Mouse (Mus musculus): ENCODE results near the gene Prr14l. TPM values are rescaled to one million over a fixed set of nuclear protein-coding genes. Genes with fewer than 3 reads are reported as not detected.
"Not testable (repeated sequence)": the region's sequence is repeated elsewhere in the genome, so short reads cannot be mapped to it uniquely, and the experiment has no call there.

Gene Prr14l
- polyA plus RNA-seq, 1 experiment, result 27.6 TPM

DNA sequence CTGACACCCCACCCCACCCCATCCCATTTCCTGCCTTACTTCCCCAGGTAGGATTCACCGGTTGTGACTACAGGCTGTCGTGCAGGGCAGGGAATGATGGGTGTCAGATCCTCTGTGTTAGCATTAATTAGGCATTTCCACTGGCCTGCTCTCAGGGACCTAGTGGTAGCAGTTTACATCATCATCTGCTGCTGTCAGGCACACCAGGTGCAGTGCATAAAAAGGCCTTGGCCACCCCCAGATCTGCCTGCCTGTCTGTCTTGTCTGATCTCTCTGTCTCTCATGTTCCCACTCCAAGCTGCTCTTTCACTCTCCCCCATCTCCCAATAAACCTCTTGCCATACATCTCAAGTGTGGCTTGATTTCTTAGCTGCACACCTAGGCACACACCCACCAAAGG is 102.3 kb downstream of the Prr14l start:
- whole genome bisulfite sequencing, result 52% methylated on average over 2 of the region's 2 CpGs
- H3K4me1 ChIP-seq (ENCODE audit: control insufficient read depth, insufficient read depth, low read length), result peaks cover 1% of the 10 kb centered on the region; the same call in 1 of the 2 replicates
- H3K4me3 ChIP-seq (replicated peaks; ENCODE audit: control insufficient read depth, low read depth, low read length), result no peak overlapping the region
- H3K27ac ChIP-seq (ENCODE audit: control insufficient read depth, insufficient read depth, low read depth, low read length, poor library complexity), result no peak overlapping the region
- TF ChIP-seq CTCF (IDR thresholded peaks at IDR 0.05; ENCODE audit: control insufficient read depth, insufficient read depth, low read length) (no peak), POLR2A (IDR thresholded peaks at IDR 0.05; ENCODE audit: borderline replicate concordance, control insufficient read depth, low read depth, low read length) (no peak)

DNA sequence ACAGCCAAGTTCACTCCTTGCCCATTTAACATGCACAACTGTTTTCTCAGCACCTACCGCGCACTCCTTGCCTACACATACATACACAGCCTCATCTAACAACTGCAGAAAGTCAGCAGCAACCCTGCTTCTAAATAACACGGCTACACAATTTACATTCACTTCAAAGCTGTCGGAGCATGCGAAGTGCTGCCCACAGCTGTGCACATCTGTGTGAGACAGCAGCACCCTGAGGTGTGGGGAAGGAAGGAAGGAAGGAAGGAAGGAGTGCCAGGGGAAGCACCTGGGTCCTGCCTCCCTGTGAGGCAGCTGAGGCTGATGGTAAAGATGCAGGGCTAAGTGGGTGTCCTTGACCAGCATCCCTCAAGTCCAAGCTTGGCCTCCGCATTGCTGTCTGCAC is 105.1 kb downstream of the Prr14l start:
- Histone ChIP-seq H3K27ac (ENCODE audit: control insufficient read depth, insufficient read depth, low read depth, low read length, poor library complexity) (no peak overlapping the region), H3K4me1 (ENCODE audit: control insufficient read depth, insufficient read depth, low read length) (peaks cover 3% of the 10 kb centered on the region; the same call in 1 of the 2 replicates)

DNA sequence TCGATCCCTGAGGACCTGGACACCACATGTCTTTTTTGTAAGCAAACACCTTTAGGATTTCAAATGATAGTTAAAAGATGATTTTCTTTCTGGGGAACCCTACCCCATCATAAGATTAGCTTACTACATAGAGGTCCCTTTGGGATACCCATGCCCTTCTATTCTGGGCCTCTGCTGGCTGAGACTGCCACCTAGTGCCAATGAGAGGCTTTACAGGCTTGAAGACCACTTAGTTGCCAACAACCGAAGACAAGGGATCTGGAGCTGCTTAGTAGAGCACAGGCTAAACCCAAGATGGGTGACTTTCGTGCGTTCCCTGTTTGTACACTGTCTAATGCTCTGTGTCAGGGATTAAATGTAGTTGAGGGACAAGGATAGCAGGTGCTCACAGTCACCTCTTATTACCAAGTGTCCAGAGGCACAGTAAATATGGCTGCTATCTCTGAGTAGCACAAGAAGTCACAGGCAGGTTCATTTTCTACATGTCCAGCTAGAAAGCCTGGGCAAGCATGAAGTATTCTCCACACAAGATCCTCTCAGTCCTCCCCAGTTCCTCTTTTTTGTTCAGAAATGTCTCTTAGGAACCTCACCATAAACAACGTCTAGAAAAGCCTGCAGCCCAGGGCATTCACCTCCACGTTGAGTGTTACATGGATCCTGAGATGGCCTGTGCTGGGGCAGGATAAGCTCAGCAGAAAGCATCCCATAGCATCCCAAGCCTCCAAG is 106.2 kb downstream of the Prr14l start:
- H3K4me1 ChIP-seq (ENCODE audit: control insufficient read depth, insufficient read depth, low read length), result peaks cover 3% of the 10 kb centered on the region; the same call in 1 of the 2 replicates

More for the DNA sequence above, 105.1 kb downstream of the Prr14l start:
- no peak overlapping the region for H3K4me3 ChIP-seq (replicated peaks; ENCODE audit: control insufficient read depth, low read depth, low read length)
- WGBS, result 76% methylated on average over 6 of the region's 6 CpGs
- no peak for TF ChIP-seq POLR2A (IDR thresholded peaks at IDR 0.05; ENCODE audit: borderline replicate concordance, control insufficient read depth, low read depth, low read length)
- no peak for TF ChIP-seq CTCF (IDR thresholded peaks at IDR 0.05; ENCODE audit: control insufficient read depth, insufficient read depth, low read length)

DNA sequence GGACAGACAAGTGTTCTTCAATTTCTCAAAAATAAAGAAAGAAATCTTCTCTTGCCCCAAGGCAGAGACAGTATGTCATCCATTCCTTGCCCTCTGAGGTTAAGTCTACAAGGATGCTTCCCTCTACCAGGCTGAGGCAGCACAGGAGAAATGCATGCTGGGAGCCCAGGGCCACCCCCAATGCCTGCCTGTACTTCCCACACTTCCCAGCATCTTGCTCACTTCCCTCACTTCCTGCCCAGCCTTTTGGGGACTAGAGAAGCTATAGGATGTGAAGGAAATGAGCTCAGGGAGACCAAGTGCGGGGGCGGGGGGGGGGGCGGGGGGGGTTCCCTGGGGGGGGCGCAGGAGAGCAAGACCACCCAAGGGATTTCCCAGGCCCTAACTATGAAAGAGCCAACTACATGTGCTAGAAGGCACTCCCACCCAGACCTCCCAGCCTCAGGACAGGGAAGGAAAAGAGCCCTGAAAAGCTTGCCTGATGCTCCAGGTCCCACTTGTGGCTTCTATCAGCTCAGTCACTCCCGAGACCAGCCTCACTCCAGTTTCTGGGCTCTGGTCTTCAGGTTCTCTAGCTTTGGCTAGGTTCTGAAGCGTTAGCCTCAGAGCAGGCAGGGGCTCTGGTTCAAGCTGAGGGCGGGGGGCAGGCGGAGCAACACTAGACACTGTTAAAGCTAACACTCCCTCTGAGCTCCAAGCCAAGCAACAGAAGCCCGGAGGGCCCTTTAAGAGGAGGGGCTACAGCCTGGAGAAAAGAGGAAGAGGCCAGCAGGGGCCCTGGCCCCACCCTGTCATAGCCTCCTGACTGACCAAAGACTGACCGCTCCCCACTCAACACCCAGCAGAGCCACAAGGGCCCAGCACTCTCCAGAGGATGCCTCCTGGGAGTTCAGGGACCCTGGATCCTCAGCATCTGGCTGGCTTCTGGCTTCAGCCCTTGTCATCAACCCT is 108.1 kb downstream of the Prr14l start:
- peaks cover 3% of the 10 kb centered on the region; the same call in 1 of the 2 replicates for H3K4me1 ChIP-seq (ENCODE audit: control insufficient read depth, insufficient read depth, low read length)
- H3K27ac ChIP-seq (ENCODE audit: control insufficient read depth, insufficient read depth, low read depth, low read length, poor library complexity), result peak overlapping the region; percentile 90
- H3K4me3 ChIP-seq (replicated peaks; ENCODE audit: control insufficient read depth, low read depth, low read length), result peak overlapping the region; percentile 81
- 4% methylated on average over 10 of the region's 10 CpGs for WGBS
- TF ChIP-seq POLR2A (IDR thresholded peaks at IDR 0.05; ENCODE audit: borderline replicate concordance, control insufficient read depth, low read depth, low read length), result peak; percentile 73
- TF ChIP-seq CTCF (IDR thresholded peaks at IDR 0.05; ENCODE audit: control insufficient read depth, insufficient read depth, low read length), result no peak

More for the DNA sequence above, 106.2 kb downstream of the Prr14l start:
- Histone ChIP-seq H3K4me3 (replicated peaks; ENCODE audit: control insufficient read depth, low read depth, low read length) (no peak overlapping the region), H3K27ac (ENCODE audit: control insufficient read depth, insufficient read depth, low read depth, low read length, poor library complexity) (no peak overlapping the region)
- TF ChIP-seq POLR2A (IDR thresholded peaks at IDR 0.05; ENCODE audit: borderline replicate concordance, control insufficient read depth, low read depth, low read length) (no peak), CTCF (IDR thresholded peaks at IDR 0.05; ENCODE audit: control insufficient read depth, insufficient read depth, low read length) (peak; percentile 83)
- WGBS, result 39% methylated on average over 6 of the region's 6 CpGs

DNA sequence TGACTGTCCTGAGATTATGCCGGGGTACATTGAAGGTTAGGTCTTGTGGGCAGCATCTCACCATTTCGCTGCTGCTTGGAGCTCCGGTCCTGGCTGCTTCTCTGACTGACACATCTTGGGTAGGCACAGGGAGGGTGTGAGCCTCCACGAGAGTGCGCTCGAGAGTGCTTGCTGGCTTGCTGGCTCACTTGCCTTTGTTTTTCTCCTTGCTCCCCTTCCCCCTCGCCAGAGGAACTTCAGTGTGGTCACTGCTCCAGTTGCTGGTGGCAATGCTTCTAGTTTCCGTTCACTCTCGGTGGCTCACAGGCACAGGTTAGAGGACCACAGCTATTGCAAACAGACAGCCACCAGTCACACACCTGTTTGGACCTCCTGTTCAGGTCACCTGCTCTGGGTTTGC is 111.9 kb downstream of the Prr14l start:
- 0 out of 2 replicates have a peak overlapping the region, but pooled peaks have one; percentile 22 for H3K27ac ChIP-seq (ENCODE audit: control insufficient read depth, insufficient read depth, low read depth, low read length, poor library complexity)
- no peak overlapping the region for H3K4me3 ChIP-seq (replicated peaks; ENCODE audit: control insufficient read depth, low read depth, low read length)
- 25% methylated on average over 9 of the region's 9 CpGs for WGBS
- H3K4me1 ChIP-seq (ENCODE audit: control insufficient read depth, insufficient read depth, low read length), result peaks cover 2% of the 10 kb centered on the region; the same call in 1 of the 2 replicates
- TF ChIP-seq POLR2A (IDR thresholded peaks at IDR 0.05; ENCODE audit: borderline replicate concordance, control insufficient read depth, low read depth, low read length) (no peak), CTCF (IDR thresholded peaks at IDR 0.05; ENCODE audit: control insufficient read depth, insufficient read depth, low read length) (peak; percentile 42; the same call in 1 of the 2 replicates)

DNA sequence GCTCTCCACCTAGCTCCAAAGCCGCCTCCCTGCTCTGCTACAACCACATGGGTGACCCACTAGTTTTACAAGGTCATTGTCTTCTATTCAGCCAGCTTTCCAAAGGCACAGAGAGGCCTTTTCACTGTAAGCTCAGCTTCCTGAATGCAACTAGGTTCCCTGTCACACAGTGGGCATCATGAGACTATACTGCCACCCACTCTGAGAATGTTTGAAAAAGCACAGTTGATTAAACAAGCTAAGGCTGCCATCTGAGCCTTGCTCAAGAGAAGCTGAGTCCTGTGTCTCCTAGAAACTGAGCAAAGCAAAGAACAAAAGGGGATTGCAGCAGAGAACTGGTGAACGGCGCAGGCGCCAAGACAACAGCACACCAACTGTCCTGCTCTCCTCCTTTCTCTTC is 112.7 kb downstream of the Prr14l start:
- not testable (repeated sequence) for H3K4me1 ChIP-seq (ENCODE audit: control insufficient read depth, insufficient read depth, low read length); H3K4me3 ChIP-seq (replicated peaks; ENCODE audit: control insufficient read depth, low read depth, low read length); H3K27ac ChIP-seq (ENCODE audit: control insufficient read depth, insufficient read depth, low read depth, low read length, poor library complexity)
- WGBS, result 87% methylated on average over 4 of the region's 4 CpGs

DNA sequence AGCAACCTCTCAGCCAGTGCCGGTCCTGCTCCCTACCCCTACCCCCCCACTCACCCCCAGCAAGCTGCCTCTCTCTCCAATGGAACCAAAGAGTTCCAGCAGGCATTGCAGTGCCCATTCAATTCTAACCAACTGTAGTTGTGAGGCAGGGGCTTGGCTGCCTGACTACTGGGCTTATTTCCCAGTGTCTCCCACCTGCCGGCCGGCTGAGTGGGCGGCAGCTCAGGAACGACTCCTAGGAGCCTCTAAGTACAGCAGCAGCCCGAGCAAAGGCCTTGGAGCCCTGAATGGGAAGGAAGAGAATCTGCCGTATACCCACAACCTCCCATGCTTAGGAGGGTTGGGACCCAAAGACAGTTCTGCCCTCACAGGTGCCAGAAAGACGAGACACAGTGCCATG is 113.2 kb downstream of the Prr14l start:
- WGBS, result 85% methylated on average over 8 of the region's 8 CpGs
- H3K4me1 ChIP-seq (ENCODE audit: control insufficient read depth, insufficient read depth, low read length); H3K4me3 ChIP-seq (replicated peaks; ENCODE audit: control insufficient read depth, low read depth, low read length); H3K27ac ChIP-seq (ENCODE audit: control insufficient read depth, insufficient read depth, low read depth, low read length, poor library complexity): not testable (repeated sequence)

DNA sequence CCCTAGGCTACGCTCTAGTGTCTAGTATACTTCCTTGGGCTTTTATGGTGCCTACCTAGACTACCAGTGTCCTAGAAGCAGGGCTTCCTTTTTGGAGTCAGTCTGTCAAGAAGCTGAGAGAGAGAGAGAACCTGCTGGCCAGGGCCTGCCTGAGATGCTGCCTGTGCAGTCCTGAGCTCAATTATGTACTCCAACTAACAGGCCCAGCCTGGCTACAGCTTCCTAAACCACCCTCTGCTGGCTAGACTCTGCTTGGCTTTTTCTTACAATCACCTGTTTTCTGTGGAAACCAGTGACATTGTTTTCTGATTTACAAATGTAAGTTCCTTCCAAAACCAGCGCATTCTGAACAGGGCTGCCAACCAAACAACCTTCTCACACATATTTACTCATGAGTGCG is 113.9 kb downstream of the Prr14l start:
- Histone ChIP-seq H3K27ac (ENCODE audit: control insufficient read depth, insufficient read depth, low read depth, low read length, poor library complexity) (no peak overlapping the region), H3K4me3 (replicated peaks; ENCODE audit: control insufficient read depth, low read depth, low read length) (no peak overlapping the region), H3K4me1 (ENCODE audit: control insufficient read depth, insufficient read depth, low read length) (peaks cover 2% of the 10 kb centered on the region; the same call in 1 of the 2 replicates)
- TF ChIP-seq POLR2A (IDR thresholded peaks at IDR 0.05; ENCODE audit: borderline replicate concordance, control insufficient read depth, low read depth, low read length) (no peak), CTCF (IDR thresholded peaks at IDR 0.05; ENCODE audit: control insufficient read depth, insufficient read depth, low read length) (no peak)
- WGBS, result 87% methylated on average over 3 of the region's 3 CpGs

Other genes with a start within 250 kb of the Prr14l start
- 2.7 and 4.8 TPM in 2 replicates for gene Yes1, start 243.1 kb downstream of the Prr14l start, polyA plus RNA-seq (2011; ENCODE audit: insufficient read depth, insufficient read length, low replicate concordance, missing spikeins)
- 13.4 and 30.1 TPM in 2 replicates for gene Pisd, start 68.6 kb downstream of the Prr14l start, polyA plus RNA-seq (2011; ENCODE audit: insufficient read depth, insufficient read length, low replicate concordance, missing spikeins)
- 0.75 TPM in 1 of 2 replicates, not detected in the other for gene Gm20671, start 27.1 kb downstream of the Prr14l start, polyA plus RNA-seq (2011; ENCODE audit: insufficient read depth, insufficient read length, low replicate concordance, missing spikeins)
- 16.5 and 26.8 TPM in 2 replicates for gene Depdc5, start 9.4 kb upstream of the Prr14l start, polyA plus RNA-seq (2011; ENCODE audit: insufficient read depth, insufficient read length, low replicate concordance, missing spikeins)
- 200 and 252 TPM in 2 replicates for gene Ywhah, start 164.6 kb upstream of the Prr14l start, polyA plus RNA-seq (2011; ENCODE audit: insufficient read depth, insufficient read length, low replicate concordance, missing spikeins)
- not detected in 2 replicates for gene Slc5a1, start 250.0 kb upstream of the Prr14l start, polyA plus RNA-seq (2011; ENCODE audit: insufficient read depth, insufficient read length, low replicate concordance, missing spikeins)